Mouse (Mus musculus) liver, embryonic 11.5 days (tissue): Measurements from ENCODE around the gene Khdrbs1. TPM values are rescaled to one million over a fixed set of nuclear protein-coding genes. Genes with fewer than 3 reads are reported as not detected.
A peak's percentile ranks its signal among the peaks of the same experiment; 100 is the strongest.
"Not testable (repeated sequence)": the region's sequence is repeated elsewhere in the genome, so short reads cannot be mapped to it uniquely, and the experiment has no call there.

Experiments used
- ATAC-seq: fragments of 200-750 bp; cut with Nextera tagmentation; replicated peaks from 2 replicates; pipeline ENCODE4 v1.8.0; 2017; ENCODE audit warnings: moderate number of reproducible peaks, mild to moderate bottlenecking, moderate TSS enrichment, moderate library complexity; ENCODE audit not compliant: low FRiP score
- DNase-seq: peaks from one replicate; pipeline ENCODE4 v3.0.0-alpha.2; 2017; ENCODE audit warnings: low spot score
- H3K27ac ChIP-seq: fragments of 300-500 bp; sonication (generic); 2 replicates; pipeline ENCODE4 v1.5.1; 2014; ENCODE audit warnings: mild to moderate bottlenecking, low read depth, low read length, control low read depth
- H3K27me3 ChIP-seq: fragments of 300-500 bp; sonication (generic); replicated peaks from 2 replicates; pipeline ENCODE4 v1.6.1; 2014; ENCODE audit warnings: low read length, mixed read lengths; ENCODE audit not compliant: control insufficient read depth, insufficient read depth
- H3K36me3 ChIP-seq: fragments of 300-500 bp; sonication (generic); 2 replicates; pipeline ENCODE4 v1.6.1; 2014; ENCODE audit warnings: mild to moderate bottlenecking, low read length, moderate library complexity, mixed read lengths; ENCODE audit not compliant: control insufficient read depth, insufficient read depth
- H3K4me1 ChIP-seq: fragments of 300-500 bp; sonication (generic); replicated peaks from 2 replicates; pipeline ENCODE4 v1.6.1; 2014; ENCODE audit warnings: low read length, mixed read lengths; ENCODE audit not compliant: control insufficient read depth, insufficient read depth
- H3K4me2 ChIP-seq: fragments of 300-500 bp; sonication (generic); 2 replicates; pipeline ENCODE4 v1.6.1; 2014; ENCODE audit warnings: mild to moderate bottlenecking, control low read depth, moderate library complexity
- H3K4me3 ChIP-seq: fragments of 300-500 bp; sonication (generic); 2 replicates; pipeline ENCODE4 v1.5.1; 2014; ENCODE audit warnings: low read depth, low read length, control low read depth
- H3K9ac ChIP-seq: fragments of 300-500 bp; sonication (generic); 2 replicates; pipeline ENCODE4 v1.6.1; 2014; ENCODE audit warnings: low read depth, low read length, control low read depth
- H3K9me3 ChIP-seq: fragments of 300-500 bp; sonication (generic); 2 replicates; pipeline ENCODE4 v1.6.1; 2016; ENCODE audit warnings: low read length, inconsistent platforms, mixed read lengths; ENCODE audit not compliant: control insufficient read depth
- WGBS: fragments of 180-500 bp; shearing (Covaris S2); extraction: QIAGEN DNeasy Blood & Tissue Kit; methylation state at CpG from one replicate; pipeline ENCODE4 v1.1.7; 2014; 5-methylcytosine and 5-hydroxymethylcytosine counted together
- polyA plus RNA-seq: library from polyadenylated mRNA; unstranded; fragments of >200 nt; fragmentation: Nextera tagmentation; extraction: Ambion mirVana; gene quantifications from 2 replicates; pipeline ENCODE4 v1.2.1, GENCODE M21; 2014

The Khdrbs1 gene
- polyA plus RNA-seq, 1 experiment from 2014 or later = 78.4 TPM

- ATAC-seq (peak; percentile 2; the same call in 1 of the 2 replicates), DNase-seq (peak; percentile 74)
- under 1% methylated on average over 62 of the region's 62 CpGs for WGBS
These were observed 691 bp downstream of the Khdrbs1 start for GRCm38 (mm10) chr4:129741251-129741973.

DNA sequence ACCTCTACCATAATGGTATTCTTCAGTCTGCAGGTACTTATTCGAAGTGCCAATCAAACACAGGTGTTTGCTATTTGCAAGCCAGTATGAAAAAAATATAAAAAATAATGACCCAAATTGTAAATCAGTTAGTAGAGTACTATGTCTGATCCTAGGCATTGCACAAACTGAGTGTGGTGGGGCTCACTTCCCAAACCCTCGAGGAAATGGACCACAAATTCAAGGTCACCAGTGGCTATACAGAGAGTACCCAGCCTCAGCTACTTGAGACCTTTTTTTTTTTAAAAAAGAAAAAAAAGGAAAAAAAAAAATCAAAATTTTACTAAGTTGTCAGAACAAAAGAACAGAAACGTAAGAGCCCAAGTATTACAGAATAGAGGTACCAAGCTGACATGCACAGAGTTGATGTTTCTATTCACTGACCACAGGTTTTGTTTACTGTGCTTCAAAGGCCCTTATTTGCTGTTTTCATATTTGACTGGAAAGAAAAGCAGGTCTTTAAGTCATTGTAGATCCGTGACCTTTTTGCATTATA lies 2.9 kb downstream of the Khdrbs1 start:
- H3K36me3 ChIP-seq = no peaks in the 10 kb centered on the region
- peaks cover 13% of the 10 kb centered on the region for H3K4me1 ChIP-seq
- no peaks in the 10 kb centered on the region for H3K27me3 ChIP-seq
- no peak overlapping the region; the same call in 1 of the 2 replicates for H3K4me2 ChIP-seq
- WGBS = 80% methylated on average over 4 of the region's 4 CpGs
- H3K9me3 ChIP-seq = no peaks in the 10 kb centered on the region
- ATAC-seq (no peak), DNase-seq (no peak)
- no peak overlapping the region for H3K9ac ChIP-seq
- no peak overlapping the region for H3K27ac ChIP-seq
- no peak overlapping the region for H3K4me3 ChIP-seq

More at GRCm38 (mm10) chr4:129741251-129741973, 691 bp downstream of the Khdrbs1 start:
- no peaks in the 10 kb centered on the region for H3K27me3 ChIP-seq
- H3K4me3 ChIP-seq = peak overlapping the region; percentile 100
- H3K4me1 ChIP-seq = peaks cover 13% of the 10 kb centered on the region
- H3K36me3 ChIP-seq = no peaks in the 10 kb centered on the region
- peak overlapping the region; percentile 98 for H3K9ac ChIP-seq
- H3K27ac ChIP-seq = peak overlapping the region; percentile 96
- H3K9me3 ChIP-seq = no peaks in the 10 kb centered on the region
- peak overlapping the region; percentile 89 for H3K4me2 ChIP-seq

DNA sequence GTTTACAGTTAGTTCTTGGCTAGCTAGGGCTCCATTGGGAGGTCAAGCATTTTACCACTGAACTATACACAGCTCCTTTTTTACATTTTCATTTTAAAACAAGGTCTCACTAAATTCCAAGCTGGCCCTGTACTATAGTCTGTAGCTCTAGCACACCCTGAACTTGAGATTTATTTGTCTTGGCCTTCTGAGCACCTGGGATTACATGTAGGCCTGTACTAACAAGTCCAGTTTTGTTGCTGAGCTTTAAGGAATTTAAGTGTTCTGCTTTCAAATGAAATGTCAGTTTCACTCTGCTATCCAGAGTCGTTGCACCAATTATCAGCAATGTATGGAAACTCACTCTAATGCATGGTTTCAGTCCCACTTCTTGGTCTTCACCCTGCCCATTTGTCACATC lies 5.9 kb downstream of the Khdrbs1 start:
- no peaks in the 10 kb centered on the region for H3K27me3 ChIP-seq
- peaks cover 7% of the 10 kb centered on the region for H3K4me1 ChIP-seq
- H3K9ac ChIP-seq = no peak overlapping the region
- no peaks in the 10 kb centered on the region for H3K9me3 ChIP-seq
- WGBS = 84% methylated on average over 1 of the region's 1 CpGs
- no peaks in the 10 kb centered on the region for H3K36me3 ChIP-seq
- no peak for ATAC-seq
- H3K4me3 ChIP-seq = no peak overlapping the region
- no peak overlapping the region for H3K27ac ChIP-seq
- no peak overlapping the region for H3K4me2 ChIP-seq
- no peak for DNase-seq

DNA sequence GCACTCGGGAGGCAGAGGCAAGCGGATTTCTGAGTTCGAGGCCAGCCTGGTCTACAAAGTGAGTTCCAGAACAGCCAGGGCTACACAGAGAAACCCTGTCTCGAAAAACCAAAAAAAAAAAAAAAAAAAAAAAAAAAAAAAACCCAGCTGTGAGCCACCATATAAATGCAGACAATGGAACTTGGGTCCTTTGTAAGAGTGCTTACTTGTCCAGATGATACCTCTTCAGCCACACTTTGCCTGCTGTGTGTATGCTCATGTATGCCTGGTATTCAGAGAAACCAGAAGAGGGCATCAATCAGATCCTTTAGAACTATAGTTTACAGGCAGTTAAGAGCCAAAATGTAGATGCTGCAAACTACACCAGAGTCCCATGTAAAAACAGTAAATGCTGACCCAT lies 6.6 kb downstream of the Khdrbs1 start:
- H3K4me1 ChIP-seq, H3K4me2 ChIP-seq, H3K36me3 ChIP-seq, ATAC-seq, H3K27me3 ChIP-seq, H3K4me3 ChIP-seq, DNase-seq, H3K9me3 ChIP-seq, H3K27ac ChIP-seq, H3K9ac ChIP-seq: not testable (repeated sequence)
- WGBS = 99% methylated on average over 4 of the region's 4 CpGs

GRCm38 (mm10) chr4:129731423-129731822 lies 10.7 kb downstream of the Khdrbs1 start:
- ATAC-seq = no peak
- WGBS = 67% methylated on average over 5 of the region's 5 CpGs
- no peak overlapping the region for H3K4me2 ChIP-seq
- H3K36me3 ChIP-seq = peaks cover 17% of the 10 kb centered on the region
- no peak overlapping the region for H3K27ac ChIP-seq
- no peaks in the 10 kb centered on the region; the same call in 1 of the 2 replicates for H3K4me1 ChIP-seq
- no peak overlapping the region for H3K9ac ChIP-seq
- no peak overlapping the region for H3K4me3 ChIP-seq
- H3K9me3 ChIP-seq = no peaks in the 10 kb centered on the region
- DNase-seq = no peak
- no peaks in the 10 kb centered on the region for H3K27me3 ChIP-seq

- Histone ChIP-seq H3K36me3 (peaks cover 56% of the 10 kb centered on the region), H3K4me1 (no peaks in the 10 kb centered on the region), H3K4me3 (no peak overlapping the region), H3K9ac (no peak overlapping the region), H3K9me3 (no peaks in the 10 kb centered on the region), H3K27me3 (no peaks in the 10 kb centered on the region), H3K27ac (no peak overlapping the region), H3K4me2 (no peak overlapping the region)
- ATAC-seq (no peak), DNase-seq (no peak)
- WGBS = 93% methylated on average over 9 of the region's 9 CpGs
These were observed 25.8 kb downstream of the Khdrbs1 start for GRCm38 (mm10) chr4:129716310-129716709.

DNA sequence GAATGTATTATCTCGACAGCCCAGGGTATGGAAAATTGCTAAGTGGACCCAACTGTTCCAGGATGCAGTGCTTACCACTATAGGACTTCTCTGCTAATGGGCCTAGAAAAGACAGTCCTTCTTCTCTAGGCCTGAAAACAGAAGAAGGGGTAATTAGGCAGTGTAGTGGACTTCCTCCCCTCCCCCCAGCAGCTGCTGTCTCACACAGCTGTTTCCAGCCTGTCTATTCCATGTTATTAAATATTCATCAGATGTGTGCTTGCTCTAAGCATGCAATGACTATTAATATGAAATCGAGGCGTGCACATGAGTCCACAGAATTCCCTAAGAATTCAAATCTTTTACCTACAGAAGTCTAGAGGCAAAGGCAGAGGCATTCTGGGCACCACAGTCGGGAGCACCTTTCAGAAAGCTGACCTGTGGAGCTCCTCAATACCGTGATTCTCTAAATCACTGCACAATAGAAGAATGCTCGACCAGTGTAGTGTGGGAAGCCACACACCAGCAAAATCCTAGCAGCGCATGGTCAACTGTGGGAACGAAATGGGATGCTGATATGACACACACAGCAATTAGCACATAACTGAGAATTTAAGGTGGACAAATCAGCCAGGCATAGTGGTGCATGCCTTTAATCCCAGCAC lies 32.5 kb downstream of the Khdrbs1 start:
- Histone ChIP-seq H3K9me3 (no peaks in the 10 kb centered on the region), H3K27me3 (no peaks in the 10 kb centered on the region), H3K9ac (no peak overlapping the region), H3K27ac (no peak overlapping the region), H3K4me3 (no peak overlapping the region), H3K4me2 (no peak overlapping the region), H3K4me1 (no peaks in the 10 kb centered on the region), H3K36me3 (peaks cover 62% of the 10 kb centered on the region)
- no peak for DNase-seq
- no peak for ATAC-seq
- 91% methylated on average over 8 of the region's 8 CpGs for WGBS

GRCm38 (mm10) chr4:129706750-129707149 lies 35.4 kb downstream of the Khdrbs1 start:
- WGBS = 81% methylated on average over 3 of the region's 3 CpGs
- DNase-seq = no peak
- peaks cover under 1% of the 10 kb centered on the region for H3K4me1 ChIP-seq
- H3K36me3 ChIP-seq = peaks cover 62% of the 10 kb centered on the region
- H3K4me2 ChIP-seq = no peak overlapping the region
- H3K9ac ChIP-seq = no peak overlapping the region
- H3K27me3 ChIP-seq = no peaks in the 10 kb centered on the region
- no peak overlapping the region for H3K27ac ChIP-seq
- H3K4me3 ChIP-seq = no peak overlapping the region
- H3K9me3 ChIP-seq = no peaks in the 10 kb centered on the region
- ATAC-seq = no peak
